Mouse (Mus musculus) CH12.LX (cell line): ENCODE results near the gene Gnat1.

Source experiments
- CTCF ChIP-seq, 2 experiments: IDR thresholded peaks in 1 of 2; conservative IDR thresholded peaks in 1 of 2; 2 replicates each; pipeline ENCODE4 v1.5.1; 2011 to 2012; ENCODE audit warnings: low read depth in 2 of 2, low read length in 2 of 2, improper control_type of control experiment in 1 of 2, inconsistent platforms in 1 of 2, mild to moderate bottlenecking in 1 of 2, moderate library complexity in 1 of 2
- EP300 ChIP-seq: IDR thresholded peaks from 2 replicates; pipeline ENCODE4 v1.6.1; 2011; ENCODE audit warnings: low read length, improper control_type of control experiment
- ETS1 ChIP-seq: conservative IDR thresholded peaks from 2 replicates; pipeline ENCODE4 v1.6.1; 2012; ENCODE audit warnings: low read depth, mild to moderate bottlenecking, inconsistent platforms, low read length, improper control_type of control experiment, moderate library complexity
- KAT2A ChIP-seq: IDR thresholded peaks from 2 replicates; pipeline ENCODE4 v1.6.1; 2012; ENCODE audit warnings: low read length, improper control_type of control experiment, inconsistent platforms; ENCODE audit not compliant: insufficient replicate concordance
- MAFK ChIP-seq: IDR thresholded peaks from 2 replicates; pipeline ENCODE4 v1.6.1; 2011; ENCODE audit warnings: low read length, improper control_type of control experiment; ENCODE audit not compliant: insufficient replicate concordance
- MAX ChIP-seq: IDR thresholded peaks from 2 replicates; pipeline ENCODE4 v1.6.1; 2011; ENCODE audit warnings: low read length, improper control_type of control experiment
- MEF2A ChIP-seq: IDR thresholded peaks from 2 replicates; pipeline ENCODE4 v1.6.1; 2014; ENCODE audit warnings: low read depth, mild to moderate bottlenecking, inconsistent platforms, low read length, improper control_type of control experiment, borderline replicate concordance
- MXI1 ChIP-seq: IDR thresholded peaks from 2 replicates; pipeline ENCODE4 v1.6.1; 2011; ENCODE audit warnings: mild to moderate bottlenecking, low read depth, low read length, improper control_type of control experiment
- POLR2A ChIP-seq: IDR thresholded peaks from 2 replicates; pipeline ENCODE4 v1.6.1; 2011; ENCODE audit warnings: low read depth, mild to moderate bottlenecking, improper control_type of control experiment, low read length
- SIN3A ChIP-seq: IDR thresholded peaks from 2 replicates; pipeline ENCODE4 v1.6.1; 2012; ENCODE audit warnings: low read length, improper control_type of control experiment, inconsistent platforms
- SMC3 ChIP-seq: IDR thresholded peaks from 2 replicates; pipeline ENCODE4 v1.6.1; 2011; ENCODE audit warnings: low read depth, low read length, improper control_type of control experiment
- TCF12 ChIP-seq: IDR thresholded peaks from 2 replicates; pipeline ENCODE4 v1.6.1; 2014; ENCODE audit warnings: low read depth, mild to moderate bottlenecking, inconsistent platforms, low read length, improper control_type of control experiment
- USF1 ChIP-seq: IDR thresholded peaks from 2 replicates; pipeline ENCODE4 v1.6.1; 2014; ENCODE audit warnings: low read depth, mild to moderate bottlenecking, inconsistent platforms, low read length, improper control_type of control experiment
- ZMIZ1 ChIP-seq: IDR thresholded peaks from 2 replicates; pipeline ENCODE4 v1.6.1; 2012; ENCODE audit warnings: low read depth, mild to moderate bottlenecking, inconsistent platforms, low read length, improper control_type of control experiment

- TF ChIP-seq MEF2A (no peak), SMC3 (no peak), USF1 (no peak), MAX (no peak), SIN3A (no peak), POLR2A (no peak), MAFK (no peak), CTCF (conservative IDR thresholded peaks at IDR 0.05 in 1 of 2, IDR thresholded peaks at IDR 0.05 in 1 of 2; ENCODE audit: low read depth in 2 of 2, low read length in 2 of 2) (no peak), EP300 (no peak), ETS1 (no peak), MXI1 (no peak), ZMIZ1 (no peak), TCF12 (no peak), KAT2A (no peak)
These were observed at the start of gene Gnat1 for GRCm38 (mm10) chr9:107679501-107679900.
